Mouse (Mus musculus): ENCODE results near the gene Fshr.

DNA sequence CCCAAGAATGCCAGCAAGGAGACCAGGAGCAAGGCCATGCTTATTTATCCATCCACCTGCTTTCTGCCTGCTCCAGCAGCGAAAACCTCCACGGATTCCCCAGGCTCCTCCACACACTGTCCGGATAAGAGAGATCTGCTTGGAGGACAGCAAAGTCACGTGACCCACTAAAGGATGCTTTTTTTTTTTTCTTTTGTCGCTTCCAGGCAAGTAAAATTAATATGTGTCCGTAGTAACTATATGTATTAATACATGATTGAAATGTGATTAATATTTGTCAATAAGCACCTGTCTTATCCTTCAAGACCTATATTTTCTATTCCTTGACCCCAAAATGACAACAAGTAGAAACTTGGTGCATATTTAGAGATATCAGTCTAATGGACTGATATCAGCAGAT, at the start of gene Fshr:
- TF ChIP-seq GATA1 (IDR thresholded peaks at IDR 0.05; ENCODE audit: borderline replicate concordance, low read length) = no peak
- no peak for TF ChIP-seq FLI1 (IDR thresholded peaks at IDR 0.05; ENCODE audit: low read length)

All from megakaryocyte, embryonic 14.5 days (primary cell).